Mouse (Mus musculus) bone marrow, adult 2 months (tissue): ENCODE data around the gene Hhat.

Source experiments
- CTCF ChIP-seq: fragments of 200-500 bp; IDR thresholded peaks from 2 replicates; pipeline ENCODE4 v1.5.1; 2011; ENCODE audit warnings: low read length, control low read depth; ENCODE audit not compliant: control insufficient read depth, insufficient read depth
- POLR2A ChIP-seq: fragments of 200-500 bp; IDR thresholded peaks from 2 replicates; pipeline ENCODE4 v1.6.1; 2011; ENCODE audit warnings: low read depth, mild to moderate bottlenecking, control low read depth, low read length, borderline replicate concordance; ENCODE audit not compliant: control insufficient read depth

- TF ChIP-seq CTCF, result no peak
- TF ChIP-seq POLR2A, result no peak
These were observed 248.4 kb downstream of the Hhat start for GRCm38 (mm10) chr1:192522376-192523178.
